Mouse (Mus musculus): ENCODE results near the gene Rhoa.

DNA sequence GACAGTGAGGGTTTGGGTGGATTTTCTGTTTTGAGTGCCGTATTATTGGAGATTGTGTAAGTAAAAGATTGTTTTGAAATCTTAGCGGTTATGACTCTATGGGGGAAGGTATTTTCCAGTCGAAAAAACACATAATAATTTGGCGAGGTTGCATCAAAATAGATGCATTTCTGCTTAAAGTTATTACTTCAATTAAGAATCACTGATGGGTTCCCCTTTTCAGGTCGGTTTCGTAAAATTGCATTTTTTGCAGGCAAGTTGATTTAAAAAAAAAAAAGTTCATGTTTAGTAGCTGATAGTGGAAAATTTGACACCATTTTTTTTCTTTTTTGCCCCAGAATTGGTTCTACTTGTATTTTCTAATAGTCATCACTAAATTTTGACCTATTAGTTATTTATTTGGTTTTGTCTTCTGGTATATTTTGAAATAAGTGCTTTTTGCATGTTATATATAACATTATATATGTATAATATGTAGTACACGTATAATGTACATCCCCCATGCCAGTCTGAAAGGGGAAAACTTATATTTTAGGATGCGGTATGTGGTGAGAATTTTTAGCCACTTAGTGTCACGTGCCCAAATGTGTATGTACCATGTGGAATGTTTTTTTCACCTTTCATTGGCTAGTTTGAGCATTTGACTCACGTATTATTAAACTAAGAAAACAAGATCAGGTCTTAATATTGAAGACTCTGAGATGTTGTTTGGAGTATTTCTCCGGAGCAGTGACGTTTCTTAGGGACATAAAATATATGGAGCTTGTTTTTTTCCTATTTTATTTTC, 1.3 kb downstream of the Rhoa start:
- no peak for TF ChIP-seq POLR2A (IDR thresholded peaks at IDR 0.05; ENCODE audit: insufficient read depth, low read depth, low read length)
- no peak for TF ChIP-seq CTCF (IDR thresholded peaks at IDR 0.05; ENCODE audit: insufficient read depth, low read depth, low read length)
